Mouse (Mus musculus) large intestine, adult 2 months (tissue): Measurements from ENCODE around the gene Lyrm2. TPM values are rescaled to one million over a fixed set of nuclear protein-coding genes. Genes with fewer than 3 reads are reported as not detected.

Experiments used
- DNase-seq: peaks from one replicate; pipeline ENCODE4 v3.0.0-alpha.2; 2012; ENCODE audit warnings: low read depth, low spot score
- WGBS: fragments of 180-500 bp; shearing (Covaris S2); methylation state at CpG from one replicate; pipeline ENCODE4 v1.1.7; 2018; 5-methylcytosine and 5-hydroxymethylcytosine counted together
- polyA plus RNA-seq: library from polyadenylated mRNA; depleted of rRNA; stranded (reverse); fragments of >200 nt; gene quantifications from 2 replicates; pipeline ENCODE4 v1.2.3, GENCODE M21; 2012; rRNA removed

The Lyrm2 gene
- polyA plus RNA-seq, result 6.0 and 6.3 TPM in 2 replicates

GRCm38 (mm10) chr4:32799966-32800576 lies at the start of gene Lyrm2:
Lyrm2 (plus strand) TSS chr4:32800253.
- peak; percentile 43 for DNase-seq
- WGBS, result 1% methylated on average over 53 of the region's 53 CpGs

GRCm38 (mm10) chr4:32750711-32751110 lies 49.3 kb upstream of the Lyrm2 start:
- 86% methylated on average over 1 of the region's 1 CpGs for WGBS
- no peak for DNase-seq

- DNase-seq, result no peak
- WGBS, result 86% methylated on average over 2 of the region's 2 CpGs
Measured at GRCm38 (mm10) chr4:32757430-32757829, 42.6 kb upstream of the Lyrm2 start.

- 95% methylated on average over 7 of the region's 7 CpGs for WGBS
- no peak for DNase-seq
Measured at GRCm38 (mm10) chr4:32767471-32767870, 32.6 kb upstream of the Lyrm2 start.

GRCm38 (mm10) chr4:32768046-32768445 lies 32.0 kb upstream of the Lyrm2 start:
- DNase-seq, result no peak
- WGBS, result 88% methylated on average over 10 of the region's 10 CpGs

GRCm38 (mm10) chr4:32770284-32770810 lies 29.7 kb upstream of the Lyrm2 start:
- 97% methylated on average over 7 of the region's 7 CpGs for WGBS
- DNase-seq, result no peak

GRCm38 (mm10) chr4:32779996-32780395 lies 20.1 kb upstream of the Lyrm2 start:
- 94% methylated on average over 4 of the region's 4 CpGs for WGBS
- DNase-seq, result no peak

- no peak for DNase-seq
- 84% methylated on average over 1 of the region's 1 CpGs for WGBS
Measured at GRCm38 (mm10) chr4:32787110-32787509, 12.9 kb upstream of the Lyrm2 start.

GRCm38 (mm10) chr4:32789020-32789419 lies 11.0 kb upstream of the Lyrm2 start:
- 81% methylated on average over 4 of the region's 4 CpGs for whole genome bisulfite sequencing
- DNase-seq, result no peak

- no peak for DNase-seq
- 98% methylated on average over 4 of the region's 4 CpGs for WGBS
Measured at GRCm38 (mm10) chr4:32798976-32799375, 1.1 kb upstream of the Lyrm2 start.

- no peak for DNase-seq
- 6% methylated on average over 9 of the region's 9 CpGs for WGBS
Measured at GRCm38 (mm10) chr4:32800577-32801170, 621 bp downstream of the Lyrm2 start.

GRCm38 (mm10) chr4:32817478-32817877 lies 17.4 kb downstream of the Lyrm2 start:
- no peak for DNase-seq
- WGBS, result 74% methylated on average over 5 of the region's 5 CpGs

- DNase-seq, result no peak
- 92% methylated on average over 3 of the region's 3 CpGs for WGBS
Measured at GRCm38 (mm10) chr4:32820676-32821075, 20.6 kb downstream of the Lyrm2 start.

GRCm38 (mm10) chr4:32824254-32824653 lies 24.2 kb downstream of the Lyrm2 start:
- no peak for DNase-seq

GRCm38 (mm10) chr4:32826925-32827324 lies 26.9 kb downstream of the Lyrm2 start:
- WGBS, result 36% methylated on average over 7 of the region's 7 CpGs
- DNase-seq, result no peak

More at GRCm38 (mm10) chr4:32824254-32824653, 24.2 kb downstream of the Lyrm2 start:
- WGBS, result 50% methylated on average over 8 of the region's 8 CpGs

GRCm38 (mm10) chr4:32828385-32829077 lies 28.5 kb downstream of the Lyrm2 start:
- DNase-seq, result no peak
- 86% methylated on average over 10 of the region's 10 CpGs for WGBS

GRCm38 (mm10) chr4:32829316-32829715 lies 29.3 kb downstream of the Lyrm2 start:
- no peak for DNase-seq
- WGBS, result 58% methylated on average over 10 of the region's 10 CpGs

- 46% methylated on average over 17 of the region's 17 CpGs for WGBS
- DNase-seq, result no peak
Measured at GRCm38 (mm10) chr4:32833494-32834282, 33.6 kb downstream of the Lyrm2 start.

- WGBS, result 64% methylated on average over 3 of the region's 3 CpGs
Measured at GRCm38 (mm10) chr4:32834541-32834940, 34.5 kb downstream of the Lyrm2 start.

GRCm38 (mm10) chr4:32836071-32836470 lies 36.0 kb downstream of the Lyrm2 start:
- no peak for DNase-seq
- WGBS, result 89% methylated on average over 9 of the region's 9 CpGs

More at GRCm38 (mm10) chr4:32834541-32834940, 34.5 kb downstream of the Lyrm2 start:
- DNase-seq, result no peak
